Mouse (Mus musculus) B cell, adult 2 months (primary cell): ENCODE measurements around the gene Olfr741.

ENCODE experiments used
- DNase-seq, 2 experiments: peaks; one replicate each; pipeline ENCODE4 v3.0.0; 2022

The Olfr741 gene

GRCm38 (mm10) chr14:50472438-50472837 is at the start of gene Olfr741:
Olfr741 (plus strand) TSS chr14:50472738.
- no peak for DNase-seq

GRCm38 (mm10) chr14:50445245-50445644 is 27.3 kb upstream of the Olfr741 start, which contains the start of gene Olfr740:
Olfr740 (plus strand) TSS chr14:50445545.
- no peak for DNase-seq

- DNase-seq = no peak
Measured at GRCm38 (mm10) chr14:50478406-50478805, 5.9 kb downstream of the Olfr741 start.

- DNase-seq = no peak
Measured at GRCm38 (mm10) chr14:50503300-50503699, 30.8 kb downstream of the Olfr741 start, which contains the start of gene Olfr742. Olfr742 (plus strand) TSS chr14:50503600.

- DNase-seq = no peak
Measured at GRCm38 (mm10) chr14:50521539-50521938, 49.0 kb downstream of the Olfr741 start, which contains the start of gene Olfr743. Olfr743 (plus strand) TSS chr14:50521839.
